Mouse (Mus musculus): ENCODE measurements at regions not wholly inside any gene's neighbourhood (a gene's known extent, or its start where the extent isn't known, plus 50 kb on each side); places are given as distances from the start of the nearest gene placed in this dataset.

GRCm38 (mm10) chr6:31310660-31311059, 87.9 kb upstream of the Mkln1 start:
- no peaks in the 10 kb centered on the region for H3K36me3 ChIP-seq (replicated peaks; ENCODE audit: control insufficient read depth, insufficient read depth, low read depth)
- ATAC-seq (ENCODE audit: insufficient read depth): no peak
- H3K9ac ChIP-seq (replicated peaks): no peak overlapping the region
- H3K4me1 ChIP-seq (replicated peaks; ENCODE audit: control insufficient read depth in 2 of 2, insufficient read depth in 2 of 2, low read length in 1 of 2): no peaks in the 10 kb centered on the region
- TF ChIP-seq EP300 (IDR thresholded peaks at IDR 0.05; ENCODE audit: low read depth): no peak
- no peak for TF ChIP-seq CTCF (IDR thresholded peaks at IDR 0.05; ENCODE audit: low read depth)
- 45% methylated on average over 5 of the region's 5 CpGs for WGBS (ENCODE audit: insufficient replicate concordance)
- H3K27ac ChIP-seq: no peak overlapping the region
- no peaks in the 10 kb centered on the region for H3K27me3 ChIP-seq (ENCODE audit: control insufficient read depth, insufficient read depth, low read length)
- no peak for DNase-seq (ENCODE audit: low read depth in 3 of 3, low spot score in 3 of 3)
- no peaks in the 10 kb centered on the region for H3K9me3 ChIP-seq (ENCODE audit: control insufficient read depth, low read length)
- no peak overlapping the region for H3K4me2 ChIP-seq (ENCODE audit: low read depth)
- H3K4me3 ChIP-seq (ENCODE audit: insufficient read depth in 1 of 2, low read depth in 2 of 2, low read length in 2 of 2): no peak overlapping the region

DNA sequence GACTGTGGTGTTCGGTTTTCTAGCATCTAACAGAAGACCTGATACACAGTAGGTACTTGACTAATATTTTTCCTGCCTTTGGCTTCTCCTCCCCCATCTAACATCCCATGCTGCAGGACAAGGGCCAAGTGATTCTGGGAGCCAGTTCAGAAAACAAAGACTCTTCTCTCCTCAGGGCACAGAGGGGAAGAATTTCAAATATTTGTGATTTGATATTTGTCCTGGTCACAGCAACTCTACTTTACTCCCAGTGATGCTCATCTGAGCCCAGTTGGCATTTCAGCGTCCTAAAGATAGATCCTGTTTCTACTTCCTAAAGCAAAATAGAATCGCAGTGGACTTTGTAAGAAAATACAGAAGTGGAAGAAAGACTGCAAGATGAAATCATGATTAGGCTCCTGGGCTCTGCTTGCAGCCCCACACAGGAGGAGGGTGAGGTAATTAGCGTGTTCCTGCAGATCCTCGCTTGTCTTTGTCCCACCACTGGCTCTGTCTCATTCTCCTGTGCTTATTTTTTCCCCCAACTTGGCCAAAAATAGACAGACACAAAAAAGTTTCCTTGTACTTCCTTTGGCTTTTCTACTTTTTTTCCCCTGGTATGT, 84.6 kb upstream of the Mkln1 start:
- Histone ChIP-seq H3K4me1 (replicated peaks; ENCODE audit: control insufficient read depth in 2 of 2, insufficient read depth in 2 of 2, low read length in 1 of 2) (peaks cover 0 to 3% of the 10 kb centered on the region in 2 experiments; a peak in 1 of 4 replicates), H3K9ac (replicated peaks) (no peak overlapping the region), H3K27ac (no peak overlapping the region), H3K4me2 (ENCODE audit: low read depth) (no peak overlapping the region), H3K27me3 (ENCODE audit: control insufficient read depth, insufficient read depth, low read length) (no peaks in the 10 kb centered on the region; the same call in 1 of the 2 replicates), H3K9me3 (ENCODE audit: control insufficient read depth, low read length) (no peaks in the 10 kb centered on the region), H3K36me3 (replicated peaks; ENCODE audit: control insufficient read depth, insufficient read depth, low read depth) (no peaks in the 10 kb centered on the region), H3K4me3 (ENCODE audit: insufficient read depth in 1 of 2, low read depth in 2 of 2, low read length in 2 of 2) (no peak overlapping the region)
- WGBS (ENCODE audit: insufficient replicate concordance): 31% methylated on average over 5 of the region's 5 CpGs
- ATAC-seq (ENCODE audit: insufficient read depth) (no peak), DNase-seq (ENCODE audit: low read depth in 3 of 3, low spot score in 3 of 3) (no peak)
- no peak for TF ChIP-seq CTCF (IDR thresholded peaks at IDR 0.05; ENCODE audit: low read depth)
- no peak for TF ChIP-seq EP300 (IDR thresholded peaks at IDR 0.05; ENCODE audit: low read depth)

GRCm38 (mm10) chr6:31317741-31318225, 80.8 kb upstream of the Mkln1 start:
- peak overlapping the region; percentile 48 for H3K4me2 ChIP-seq (ENCODE audit: low read depth)
- peaks cover 0 to 7% of the 10 kb centered on the region in 2 experiments; a peak in 1 of 4 replicates for H3K4me1 ChIP-seq (replicated peaks; ENCODE audit: control insufficient read depth in 2 of 2, insufficient read depth in 2 of 2, low read length in 1 of 2)
- no peaks in the 10 kb centered on the region; the same call in 1 of the 2 replicates for H3K27me3 ChIP-seq (ENCODE audit: control insufficient read depth, insufficient read depth, low read length)
- H3K4me3 ChIP-seq (ENCODE audit: insufficient read depth in 1 of 2, low read depth in 2 of 2, low read length in 2 of 2): peak overlapping the region; percentile 37 to 46; a peak in 3 of 4 replicates
- no peak for ATAC-seq (ENCODE audit: insufficient read depth)
- H3K36me3 ChIP-seq (replicated peaks; ENCODE audit: control insufficient read depth, insufficient read depth, low read depth): no peaks in the 10 kb centered on the region
- no peak for TF ChIP-seq EP300 (IDR thresholded peaks at IDR 0.05; ENCODE audit: low read depth)
- no peak for TF ChIP-seq CTCF (IDR thresholded peaks at IDR 0.05; ENCODE audit: low read depth)
- H3K9ac ChIP-seq (replicated peaks): no peak overlapping the region
- no peak for DNase-seq (ENCODE audit: low read depth in 3 of 3, low spot score in 3 of 3)
- H3K27ac ChIP-seq: no peak overlapping the region
- 8% methylated on average over 12 of the region's 12 CpGs for WGBS (ENCODE audit: insufficient replicate concordance)
- no peaks in the 10 kb centered on the region for H3K9me3 ChIP-seq (ENCODE audit: control insufficient read depth, low read length)

- ATAC-seq (ENCODE audit: insufficient read depth) (peak; percentile 63), DNase-seq (ENCODE audit: low read depth in 3 of 3, low spot score in 3 of 3) (peak in 2 of 3 experiments; percentile 20 to 26)
- Histone ChIP-seq H3K4me2 (ENCODE audit: low read depth) (peak overlapping the region; percentile 48), H3K36me3 (replicated peaks; ENCODE audit: control insufficient read depth, insufficient read depth, low read depth) (no peaks in the 10 kb centered on the region), H3K4me3 (ENCODE audit: insufficient read depth in 1 of 2, low read depth in 2 of 2, low read length in 2 of 2) (peak overlapping the region; percentile 8 to 37; a peak in 3 of 4 replicates), H3K27me3 (ENCODE audit: control insufficient read depth, insufficient read depth, low read length) (no peaks in the 10 kb centered on the region; the same call in 1 of the 2 replicates), H3K4me1 (replicated peaks; ENCODE audit: control insufficient read depth in 2 of 2, insufficient read depth in 2 of 2, low read length in 1 of 2) (peaks cover 0 to 7% of the 10 kb centered on the region in 2 experiments; a peak in 1 of 4 replicates), H3K9me3 (ENCODE audit: control insufficient read depth, low read length) (no peaks in the 10 kb centered on the region), H3K27ac (no peak overlapping the region), H3K9ac (replicated peaks) (no peak overlapping the region)
- WGBS (ENCODE audit: insufficient replicate concordance): 3% methylated on average over 11 of the region's 11 CpGs
- TF ChIP-seq EP300 (IDR thresholded peaks at IDR 0.05; ENCODE audit: low read depth) (no peak), CTCF (IDR thresholded peaks at IDR 0.05; ENCODE audit: low read depth) (peak; percentile 43)
Measured at GRCm38 (mm10) chr6:31318506-31318905, 80.0 kb upstream of the Mkln1 start.

DNA sequence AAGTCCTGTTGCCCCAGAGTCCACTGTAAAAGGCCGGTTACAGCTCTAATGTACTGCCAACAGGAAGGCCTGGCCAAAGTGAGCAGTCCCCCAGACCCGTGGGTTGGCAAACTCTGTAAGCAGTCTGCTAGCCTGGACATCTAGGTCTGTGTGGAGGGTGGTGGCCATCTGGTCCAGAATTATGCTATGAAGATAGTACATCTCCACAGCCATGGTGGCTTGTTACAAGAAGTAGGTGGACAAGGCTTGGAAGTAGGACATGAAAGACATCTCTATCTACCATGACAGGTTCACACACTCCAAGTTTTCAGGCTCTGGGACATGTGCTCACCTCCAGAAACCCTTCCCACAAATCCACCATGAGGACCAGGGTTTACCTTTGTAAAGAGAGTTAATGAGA, 79.1 kb upstream of the Mkln1 start:
- Histone ChIP-seq H3K9me3 (ENCODE audit: control insufficient read depth, low read length) (no peaks in the 10 kb centered on the region), H3K9ac (replicated peaks) (no peak overlapping the region), H3K4me1 (replicated peaks; ENCODE audit: control insufficient read depth in 2 of 2, insufficient read depth in 2 of 2, low read length in 1 of 2) (peaks cover 0 to 7% of the 10 kb centered on the region in 2 experiments; a peak in 1 of 4 replicates), H3K27me3 (ENCODE audit: control insufficient read depth, insufficient read depth, low read length) (no peaks in the 10 kb centered on the region; the same call in 1 of the 2 replicates), H3K27ac (no peak overlapping the region), H3K4me3 (ENCODE audit: insufficient read depth in 1 of 2, low read depth in 2 of 2, low read length in 2 of 2) (no peak overlapping the region), H3K36me3 (replicated peaks; ENCODE audit: control insufficient read depth, insufficient read depth, low read depth) (no peaks in the 10 kb centered on the region), H3K4me2 (ENCODE audit: low read depth) (no peak overlapping the region)
- 45% methylated on average over 2 of the region's 2 CpGs for WGBS (ENCODE audit: insufficient replicate concordance)
- TF ChIP-seq CTCF (IDR thresholded peaks at IDR 0.05; ENCODE audit: low read depth) (no peak), EP300 (IDR thresholded peaks at IDR 0.05; ENCODE audit: low read depth) (no peak)
- DNase-seq (ENCODE audit: low read depth in 3 of 3, low spot score in 3 of 3) (no peak), ATAC-seq (ENCODE audit: insufficient read depth) (no peak)

Data from liver, embryonic 14.5 days (tissue).